Mouse (Mus musculus) MEL (cell line): ENCODE results near the gene Fkbp15. TPM values are rescaled to one million over a fixed set of nuclear protein-coding genes. Genes with fewer than 3 reads are reported as not detected.

Experiments used
- DNase-seq: peaks from one replicate; pipeline ENCODE4 v3.0.0; 2011; ENCODE audit warnings: low read depth, low spot score
- H3K27ac ChIP-seq: 2 replicates; pipeline ENCODE4 v1.5.1; 2012; ENCODE audit warnings: low read depth, mild to moderate bottlenecking, control low read depth, low read length, moderate library complexity; ENCODE audit not compliant: control insufficient read depth
- H3K27me3 ChIP-seq, 2 experiments: fragments of 150-350 bp in 1 of 2; sonication (generic) in 1 of 2; 2 replicates each; pipeline ENCODE4 v1.6.1; 2012; ENCODE audit warnings: low read length in 2 of 2, mild to moderate bottlenecking in 2 of 2, improper control_type of control experiment in 1 of 2, moderate library complexity in 1 of 2; ENCODE audit not compliant: insufficient read depth in 2 of 2, control insufficient read depth in 1 of 2
- H3K36me3 ChIP-seq, 2 experiments: 2 replicates each; pipeline ENCODE4 v1.6.1; 2012 to 2014; ENCODE audit warnings: low read length in 2 of 2, improper control_type of control experiment in 1 of 2, inconsistent platforms in 1 of 2, mild to moderate bottlenecking in 1 of 2; ENCODE audit not compliant: insufficient read depth in 2 of 2, control insufficient read depth in 1 of 2
- H3K4me1 ChIP-seq, 2 experiments: fragments of 150-350 bp in 1 of 2; sonication (generic) in 1 of 2; 2 replicates each; pipeline ENCODE4 v1.6.1; 2012; ENCODE audit warnings: low read length in 2 of 2, improper control_type of control experiment in 1 of 2, mild to moderate bottlenecking in 1 of 2; ENCODE audit not compliant: insufficient read depth in 2 of 2, control insufficient read depth in 1 of 2
- H3K4me3 ChIP-seq, 2 experiments: fragments of 150-350 bp in 1 of 2; sonication (generic) in 1 of 2; 2 replicates each; pipeline ENCODE4 v1.5.1; 2012; ENCODE audit warnings: low read depth in 2 of 2, low read length in 2 of 2, mild to moderate bottlenecking in 2 of 2, moderate library complexity in 2 of 2, control low read depth in 1 of 2, improper control_type of control experiment in 1 of 2; ENCODE audit not compliant: control insufficient read depth in 1 of 2, insufficient read depth in 1 of 2
- H3K79me2 ChIP-seq: 2 replicates; pipeline ENCODE4 v1.6.1; 2012; ENCODE audit warnings: mild to moderate bottlenecking, low read length, moderate library complexity; ENCODE audit not compliant: control insufficient read depth, poor library complexity, insufficient read depth
- H3K9ac ChIP-seq: 2 replicates; pipeline ENCODE4 v1.6.1; 2012; ENCODE audit warnings: low read depth, mild to moderate bottlenecking, control low read depth, low read length, moderate library complexity; ENCODE audit not compliant: control insufficient read depth, poor library complexity, severe bottlenecking
- H3K9me3 ChIP-seq: fragments of 150-350 bp; sonication (generic); replicated peaks from 2 replicates; pipeline ENCODE4 v1.6.1; 2012; ENCODE audit warnings: mild to moderate bottlenecking, low read length, improper control_type of control experiment, moderate library complexity; ENCODE audit not compliant: insufficient read depth
- CHD1 ChIP-seq: IDR thresholded peaks from 2 replicates; pipeline ENCODE4 v1.6.1; 2012; ENCODE audit warnings: low read depth, mild to moderate bottlenecking, inconsistent platforms, low read length, improper control_type of control experiment
- ELF1 ChIP-seq: IDR thresholded peaks from 2 replicates; pipeline ENCODE4 v1.6.1; 2014; ENCODE audit warnings: low read depth, mild to moderate bottlenecking, inconsistent platforms, low read length, improper control_type of control experiment, moderate library complexity
- EP300 ChIP-seq, 2 experiments: IDR thresholded peaks; 2 replicates each; pipeline ENCODE4 v1.6.1; 2011; ENCODE audit warnings: improper control_type of control experiment in 2 of 2, low read length in 2 of 2, low read depth in 1 of 2, mild to moderate bottlenecking in 1 of 2
- ETS1 ChIP-seq: IDR thresholded peaks from 2 replicates; pipeline ENCODE4 v1.6.1; 2012; ENCODE audit warnings: low read depth, mild to moderate bottlenecking, inconsistent platforms, low read length, improper control_type of control experiment, moderate library complexity
- JUND ChIP-seq: IDR thresholded peaks from 2 replicates; pipeline ENCODE4 v1.6.1; 2011; ENCODE audit warnings: low read depth, mild to moderate bottlenecking, improper control_type of control experiment, low read length
- MAFK ChIP-seq: IDR thresholded peaks from 2 replicates; pipeline ENCODE4 v1.6.1; 2011; ENCODE audit warnings: low read depth, mild to moderate bottlenecking, low read length, improper control_type of control experiment, borderline replicate concordance
- MAX ChIP-seq: IDR thresholded peaks from 2 replicates; pipeline ENCODE4 v1.6.1; 2011; ENCODE audit warnings: low read length, improper control_type of control experiment
- MXI1 ChIP-seq: IDR thresholded peaks from 2 replicates; pipeline ENCODE4 v1.6.1; 2011; ENCODE audit warnings: mild to moderate bottlenecking, low read depth, low read length, improper control_type of control experiment
- NELFE ChIP-seq: IDR thresholded peaks from 2 replicates; pipeline ENCODE4 v1.6.1; 2011; ENCODE audit warnings: low read depth, low read length, improper control_type of control experiment
- RAD21 ChIP-seq: IDR thresholded peaks from 2 replicates; pipeline ENCODE4 v1.6.1; 2011; ENCODE audit warnings: mild to moderate bottlenecking, low read depth, low read length, improper control_type of control experiment
- RCOR1 ChIP-seq: IDR thresholded peaks from 2 replicates; pipeline ENCODE4 v1.6.1; 2012; ENCODE audit warnings: low read depth, mild to moderate bottlenecking, inconsistent platforms, low read length, improper control_type of control experiment
- TBP ChIP-seq: IDR thresholded peaks from 2 replicates; pipeline ENCODE4 v1.8.0; 2011; ENCODE audit warnings: low read depth, low read length, improper control_type of control experiment
- USF2 ChIP-seq, 2 experiments: IDR thresholded peaks; 2 replicates each; pipeline ENCODE4 v1.6.1; 2011 to 2012; ENCODE audit warnings: improper control_type of control experiment in 2 of 2, low read length in 2 of 2, borderline replicate concordance in 1 of 2, inconsistent platforms in 1 of 2, low read depth in 1 of 2, mild to moderate bottlenecking in 1 of 2; ENCODE audit not compliant: insufficient read depth in 1 of 2
- ZNF384 ChIP-seq: IDR thresholded peaks from 2 replicates; pipeline ENCODE4 v1.6.1; 2012; ENCODE audit warnings: low read depth, mild to moderate bottlenecking, inconsistent platforms, low read length, improper control_type of control experiment
- polyA plus RNA-seq, 2 experiments: library from polyadenylated mRNA; stranded (reverse) in 1 of 2; unstranded in 1 of 2; fragments of >175 nt in 1 of 2; fragments of >200 nt in 1 of 2; gene quantifications; 2 replicates each; pipeline versions ENCODE4 v1.2.1 to v1.2.4; 2012; ENCODE audit warnings: low replicate concordance in 2 of 2, low read depth in 1 of 2; ENCODE audit not compliant: insufficient read length in 2 of 2, insufficient read depth in 1 of 2, missing spikeins in 1 of 2
- total RNA-seq: library from RNA; depleted of rRNA; stranded (reverse); fragments of 300-350 nt; gene quantifications from 2 replicates; pipeline ENCODE4 v1.2.3, GENCODE M21; 2012

Gene Fkbp15
- total and polyA plus RNA-seq, 3 experiments, result 21.1 to 26.5 TPM; not detected in 1

GRCm38 (mm10) chr4:62361571-62361970 is 1.2 kb upstream of the Fkbp15 start:
- TF ChIP-seq ETS1 (no peak), NELFE (no peak), MAX (no peak), ZNF384 (peak; percentile 36; the same call in 1 of the 2 replicates), MAFK (no peak), JUND (no peak)
- H3K27me3 ChIP-seq, result no peaks in the 10 kb centered on the region
- peak overlapping the region; percentile 49; the same call in 1 of the 2 replicates for H3K27ac ChIP-seq
- peaks cover 6 to 8% of the 10 kb centered on the region in 2 experiments; a peak in 3 of 4 replicates for H3K4me1 ChIP-seq
- H3K4me3 ChIP-seq, result peak overlapping the region; percentile 67 to 76
- H3K79me2 ChIP-seq, result peaks cover 36% of the 10 kb centered on the region
- peaks cover 0 to 29% of the 10 kb centered on the region in 2 experiments; a peak in 2 of 4 replicates for H3K36me3 ChIP-seq
- no peaks in the 10 kb centered on the region for H3K9me3 ChIP-seq
- peak; percentile 42 for DNase-seq
- H3K9ac ChIP-seq, result peak overlapping the region; percentile 86

- H3K36me3 ChIP-seq, result peaks cover 0 to 29% of the 10 kb centered on the region in 2 experiments; a peak in 2 of 4 replicates
- DNase-seq, result peak; percentile 45
- H3K4me1 ChIP-seq, result peaks cover 6 to 8% of the 10 kb centered on the region in 2 experiments; a peak in 3 of 4 replicates
- H3K27me3 ChIP-seq, result no peaks in the 10 kb centered on the region
- H3K9ac ChIP-seq, result peak overlapping the region; percentile 86
- TF ChIP-seq EP300 (IDR thresholded peaks at IDR 0.05; ENCODE audit: low read depth in 1 of 2, low read length in 2 of 2), result no peak
- TF ChIP-seq ZNF384, result no peak; the same call in 1 of the 2 replicates
- TF ChIP-seq MAX, result peak; percentile 45; the same call in 1 of the 2 replicates
- no peak for TF ChIP-seq RCOR1
- TF ChIP-seq RAD21, result no peak
- peak; percentile 6; the same call in 1 of the 2 replicates for TF ChIP-seq TBP
- TF ChIP-seq USF2 (IDR thresholded peaks at IDR 0.05; ENCODE audit: borderline replicate concordance in 1 of 2, insufficient read depth in 1 of 2, low read depth in 1 of 2, low read length in 2 of 2), result no peak
- peak; percentile 13; the same call in 1 of the 2 replicates for TF ChIP-seq MXI1
- TF ChIP-seq NELFE, result no peak
- TF ChIP-seq CHD1, result no peak; the same call in 1 of the 2 replicates
- no peak for TF ChIP-seq ELF1
- H3K79me2 ChIP-seq, result peaks cover 37% of the 10 kb centered on the region
- H3K9me3 ChIP-seq, result no peaks in the 10 kb centered on the region
- H3K27ac ChIP-seq, result peak overlapping the region; percentile 49
- peak overlapping the region; percentile 67 to 76 for H3K4me3 ChIP-seq
These were observed 582 bp upstream of the Fkbp15 start for GRCm38 (mm10) chr4:62360805-62361455.
